Mouse (Mus musculus): ENCODE measurements at regions not wholly inside any gene's neighbourhood (a gene's known extent, or its start where the extent isn't known, plus 50 kb on each side); places are given as distances from the start of the nearest gene placed in this dataset.

GRCm38 (mm10) chr19:15057801-15058200, 459.9 kb upstream of the Tle4 start:
- no peak for DNase-seq (ENCODE audit: low spot score in 2 of 2)

GRCm38 (mm10) chr19:15053582-15054141, 455.8 kb upstream of the Tle4 start:
- DNase-seq (ENCODE audit: low spot score in 2 of 2): no peak

- no peak for DNase-seq (ENCODE audit: low spot score in 2 of 2)
Observed at GRCm38 (mm10) chr19:15052642-15053239, 454.9 kb upstream of the Tle4 start.

- DNase-seq (ENCODE audit: low spot score in 2 of 2): peak; percentile 25 to 34
Observed at GRCm38 (mm10) chr19:15047896-15048295, 450.0 kb upstream of the Tle4 start.

GRCm38 (mm10) chr19:15047306-15047868, 449.5 kb upstream of the Tle4 start:
- peak in 1 of 2 experiments; percentile 2 for DNase-seq (ENCODE audit: low spot score in 2 of 2)

- peak; percentile 62 to 65 for DNase-seq (ENCODE audit: low spot score in 2 of 2)
Observed at GRCm38 (mm10) chr19:15035554-15035953, 437.7 kb upstream of the Tle4 start.

- DNase-seq (ENCODE audit: low spot score in 2 of 2): no peak
Observed at GRCm38 (mm10) chr19:15033921-15034320, 436.1 kb upstream of the Tle4 start.

- DNase-seq (ENCODE audit: low spot score in 2 of 2): no peak
Observed at GRCm38 (mm10) chr19:15033396-15033795, 435.5 kb upstream of the Tle4 start.

- no peak for DNase-seq (ENCODE audit: low spot score in 2 of 2)
Observed at GRCm38 (mm10) chr19:15032297-15032947, 434.6 kb upstream of the Tle4 start.

- no peak for DNase-seq (ENCODE audit: low spot score in 2 of 2)
Observed at GRCm38 (mm10) chr19:15031483-15031882, 433.6 kb upstream of the Tle4 start.

GRCm38 (mm10) chr19:15003596-15003995, 405.7 kb upstream of the Tle4 start:
- no peak for DNase-seq (ENCODE audit: low spot score in 2 of 2)

GRCm38 (mm10) chr19:14993344-14993743, 395.5 kb upstream of the Tle4 start:
- DNase-seq (ENCODE audit: low spot score in 2 of 2): no peak

- no peak for DNase-seq (ENCODE audit: low spot score in 2 of 2)
Observed at GRCm38 (mm10) chr19:14970161-14970560, 372.3 kb upstream of the Tle4 start.

GRCm38 (mm10) chr19:14968283-14968682, 370.4 kb upstream of the Tle4 start:
- DNase-seq (ENCODE audit: low spot score in 2 of 2): no peak

- no peak for DNase-seq (ENCODE audit: low spot score in 2 of 2)
Observed at GRCm38 (mm10) chr19:14957727-14958126, 359.9 kb upstream of the Tle4 start.

GRCm38 (mm10) chr19:14957154-14957553, 359.3 kb upstream of the Tle4 start:
- no peak for DNase-seq (ENCODE audit: low spot score in 2 of 2)

GRCm38 (mm10) chr19:14956392-14956791, 358.5 kb upstream of the Tle4 start:
- DNase-seq (ENCODE audit: low spot score in 2 of 2): no peak

- no peak for DNase-seq (ENCODE audit: low spot score in 2 of 2)
Observed at GRCm38 (mm10) chr19:14955969-14956368, 358.1 kb upstream of the Tle4 start.

GRCm38 (mm10) chr19:14940207-14940952, 342.5 kb upstream of the Tle4 start:
- DNase-seq (ENCODE audit: low spot score in 2 of 2): no peak

- no peak for DNase-seq (ENCODE audit: low spot score in 2 of 2)
Observed at GRCm38 (mm10) chr19:14922238-14922637, 324.4 kb upstream of the Tle4 start.

- no peak for DNase-seq (ENCODE audit: low spot score in 2 of 2)
Observed at GRCm38 (mm10) chr19:14911056-14911850, 313.4 kb upstream of the Tle4 start.

Measured in adrenal gland, adult 18-20 months (tissue).